Mouse (Mus musculus) cerebellum, adult 8-10 months (tissue): Measurements from ENCODE around the gene St6gal1.

Experiments
- DNase-seq: peaks from one replicate; pipeline ENCODE4 v3.0.0; 2022

The St6gal1 gene

GRCm38 (mm10) chr16:23254062-23254461, 29.5 kb downstream of the St6gal1 start:
- no peak for DNase-seq

GRCm38 (mm10) chr16:23256638-23257037, 32.1 kb downstream of the St6gal1 start:
- DNase-seq, result no peak

DNA sequence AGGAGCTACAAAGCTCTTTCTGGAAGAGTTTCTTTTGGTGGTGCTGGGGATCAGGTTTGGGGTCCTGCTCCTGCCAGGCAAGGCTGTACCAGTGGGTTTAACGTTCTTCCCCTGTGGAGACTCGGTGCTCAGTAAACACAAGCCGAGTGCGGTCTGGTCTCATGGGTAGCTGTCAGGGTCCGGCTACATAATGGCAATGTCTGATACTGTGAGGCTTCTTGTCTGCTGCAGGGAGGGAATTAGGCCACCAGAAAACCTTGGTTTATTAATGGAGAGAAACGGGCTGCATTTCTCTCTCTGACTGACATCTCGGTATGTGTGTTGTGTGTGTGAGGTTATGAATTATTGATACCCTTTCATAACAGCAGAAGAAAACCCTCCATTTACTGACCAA, 33.9 kb downstream of the St6gal1 start:
- no peak for DNase-seq

DNA sequence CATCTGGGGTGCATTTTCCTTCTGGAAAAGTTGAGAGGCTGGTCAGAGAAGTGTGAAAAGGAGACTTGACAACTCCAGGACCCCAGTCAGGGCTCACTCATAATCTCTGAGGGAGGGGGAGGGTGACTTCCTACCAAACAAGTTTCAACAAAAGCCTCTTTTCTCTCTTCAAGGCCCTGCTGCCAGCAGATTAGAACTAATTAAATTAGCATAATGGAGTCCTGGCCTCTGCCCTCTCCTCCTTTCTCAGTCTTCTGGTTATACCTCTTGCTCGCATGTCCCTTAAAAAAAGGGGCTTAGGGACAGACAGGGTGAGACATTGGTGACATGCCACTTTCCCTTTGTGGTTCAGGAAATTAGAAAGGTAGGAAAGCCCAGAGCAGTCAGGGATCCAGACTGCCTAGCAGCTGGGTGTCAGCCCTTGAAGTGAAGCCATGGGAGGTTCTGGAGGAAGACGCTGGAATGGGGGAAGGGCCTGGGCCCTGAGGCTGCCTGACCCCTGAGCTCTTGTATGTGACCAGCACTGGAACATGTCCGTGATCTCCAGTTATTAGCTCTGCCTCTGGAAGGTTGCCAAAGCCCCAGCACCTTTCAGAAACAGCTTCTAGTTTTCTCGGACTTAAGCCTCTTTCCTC, 34.4 kb downstream of the St6gal1 start:
- DNase-seq, result no peak

DNA sequence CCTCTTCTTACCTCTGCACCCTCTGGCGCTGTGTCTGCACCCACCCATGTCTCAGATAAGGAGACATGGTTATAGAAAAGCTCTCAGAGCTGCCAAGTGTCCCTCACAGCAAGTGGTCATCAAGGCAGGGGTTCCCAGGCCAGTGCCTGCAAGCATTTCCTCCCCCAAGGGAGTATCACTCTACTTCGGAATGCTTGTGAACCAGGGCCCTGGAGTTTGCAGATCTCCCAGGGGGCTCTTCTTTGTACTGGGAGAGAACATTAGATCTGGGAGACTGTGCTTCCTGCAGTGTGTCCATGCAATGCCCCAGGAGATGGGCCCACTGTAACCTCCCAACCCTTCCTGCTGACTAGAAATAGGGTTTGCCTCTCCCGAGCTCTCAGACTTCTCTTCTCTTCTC, 35.0 kb downstream of the St6gal1 start:
- no peak for DNase-seq

- no peak for DNase-seq
Measured at GRCm38 (mm10) chr16:23262131-23262768, 37.7 kb downstream of the St6gal1 start.

DNA sequence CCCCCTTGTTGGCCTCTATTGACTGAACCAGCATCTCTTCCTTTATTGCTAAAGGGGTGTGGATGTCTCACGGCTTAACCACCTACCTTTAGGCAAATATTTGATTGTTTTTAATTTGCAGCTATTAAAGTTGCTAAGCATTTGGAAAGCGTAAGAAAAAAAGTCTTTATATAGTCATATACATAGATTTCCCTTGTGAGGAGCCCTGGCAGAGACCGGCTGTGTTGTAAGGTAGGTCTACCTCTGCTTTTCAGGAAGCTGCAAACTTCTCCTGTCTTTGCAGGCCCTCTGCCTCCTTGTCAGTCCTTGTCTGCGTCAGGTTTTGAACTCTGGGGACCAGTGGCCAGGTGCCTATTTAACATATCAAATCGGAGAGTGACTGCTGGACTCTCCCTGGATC, 38.3 kb downstream of the St6gal1 start:
- DNase-seq, result no peak

- DNase-seq, result no peak
Measured at GRCm38 (mm10) chr16:23264999-23265398, 40.5 kb downstream of the St6gal1 start.

DNA sequence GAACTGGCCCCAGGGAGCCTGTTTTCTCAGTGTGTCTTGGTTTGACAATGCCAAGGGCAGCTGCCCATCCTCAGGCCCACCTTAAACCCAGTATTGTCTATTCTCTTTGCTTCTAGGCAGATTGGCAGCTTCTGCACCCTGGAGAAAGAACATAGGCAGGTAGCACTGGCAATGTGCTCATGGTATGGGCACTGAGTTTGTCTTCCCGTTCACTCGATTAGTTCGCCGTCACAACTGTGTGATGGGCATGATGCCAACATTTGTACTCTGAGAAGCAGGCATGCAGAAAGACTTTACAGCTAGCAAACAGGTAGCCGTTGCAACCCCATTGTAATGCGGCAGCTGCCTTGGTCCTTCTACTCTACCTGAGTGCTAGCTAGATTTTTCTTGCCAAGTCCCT, 40.9 kb downstream of the St6gal1 start:
- no peak for DNase-seq

GRCm38 (mm10) chr16:23266293-23266692, 41.8 kb downstream of the St6gal1 start:
- DNase-seq, result no peak

DNA sequence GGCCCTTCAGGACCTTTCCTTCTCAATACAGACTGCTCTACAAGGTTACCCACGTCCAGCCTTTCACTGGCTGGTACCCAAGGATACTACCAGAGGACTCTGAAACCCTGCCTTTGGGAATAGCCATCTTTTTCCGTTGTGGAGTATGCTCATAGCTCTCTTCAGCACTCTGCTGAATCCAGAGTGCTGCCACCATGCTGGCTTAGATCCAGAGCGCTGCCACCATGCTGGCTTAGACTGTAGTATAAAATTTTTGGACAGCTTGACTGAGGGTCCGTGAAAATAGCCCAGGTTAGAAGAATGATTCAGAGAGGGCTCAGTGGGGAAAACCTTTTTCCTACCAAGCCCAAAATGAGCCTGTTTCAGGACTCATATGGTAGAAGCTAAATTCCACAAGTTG, 42.4 kb downstream of the St6gal1 start:
- DNase-seq, result no peak

DNA sequence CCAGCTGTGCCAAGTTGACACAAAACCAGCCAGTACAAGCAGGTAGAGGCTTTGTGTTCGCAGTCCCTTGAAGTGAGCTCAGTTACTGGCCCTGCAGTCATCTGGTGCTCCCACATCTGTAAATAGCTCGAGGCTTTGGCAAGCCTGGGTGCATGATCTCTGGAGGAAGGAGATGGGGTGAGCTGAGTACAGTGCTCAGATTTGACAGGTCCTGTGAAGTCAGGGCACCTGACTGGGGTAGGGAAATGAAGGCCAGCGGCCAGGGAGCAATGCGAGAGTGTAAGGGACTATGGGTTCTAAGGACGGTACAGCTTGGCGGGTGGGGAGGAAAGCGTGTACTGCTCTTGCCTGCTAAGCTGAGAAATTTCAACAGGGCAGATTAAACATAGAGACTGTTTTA, 43.7 kb downstream of the St6gal1 start:
- DNase-seq, result no peak

DNA sequence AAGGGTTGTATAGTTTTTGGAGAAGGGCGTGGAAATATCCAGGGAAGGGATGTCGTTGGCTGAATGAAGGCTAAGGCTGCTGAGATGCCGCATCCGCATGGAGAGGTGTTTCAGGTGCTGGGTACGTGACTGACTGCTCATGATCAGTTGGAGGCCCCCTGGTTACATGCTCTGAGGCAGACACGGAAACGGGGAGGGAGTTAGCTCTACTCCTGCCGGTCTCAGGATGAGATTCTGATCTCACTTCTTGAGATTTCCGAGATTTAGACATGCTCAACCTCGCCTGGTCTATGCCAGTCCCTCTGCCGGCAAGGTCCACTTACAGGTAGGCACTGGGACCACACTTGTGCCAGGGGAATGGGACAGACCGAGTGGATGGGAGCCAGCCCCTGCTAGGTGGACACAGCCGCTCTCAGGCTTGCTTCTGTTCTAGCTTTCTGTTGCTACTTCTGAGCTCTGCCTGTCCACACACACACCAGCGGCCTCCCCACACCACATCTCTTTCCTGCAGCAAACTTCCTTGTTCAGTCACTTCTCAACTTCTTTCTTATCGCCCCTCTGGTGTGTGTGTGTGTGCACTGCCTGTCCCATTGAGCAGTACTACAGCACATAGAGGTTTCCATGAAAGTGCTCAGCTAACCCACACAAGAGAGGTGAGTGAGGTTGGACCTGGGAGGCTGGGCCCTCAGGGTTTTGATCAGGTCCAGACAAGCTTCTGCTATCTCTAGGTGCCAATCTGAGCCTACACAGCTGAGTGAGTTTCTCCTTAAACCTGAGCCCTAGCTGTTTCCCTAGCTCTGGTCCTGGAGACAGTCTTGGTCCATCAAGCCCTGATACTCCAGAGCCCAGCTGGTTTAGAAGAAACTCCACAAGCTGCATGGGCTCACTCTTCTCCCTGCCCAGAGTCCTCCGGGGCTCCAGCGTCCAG, 44.8 kb downstream of the St6gal1 start:
- DNase-seq, result no peak

GRCm38 (mm10) chr16:23269984-23270912, 45.7 kb downstream of the St6gal1 start:
- DNase-seq, result no peak

GRCm38 (mm10) chr16:23270913-23271253, 46.3 kb downstream of the St6gal1 start:
- DNase-seq, result no peak

DNA sequence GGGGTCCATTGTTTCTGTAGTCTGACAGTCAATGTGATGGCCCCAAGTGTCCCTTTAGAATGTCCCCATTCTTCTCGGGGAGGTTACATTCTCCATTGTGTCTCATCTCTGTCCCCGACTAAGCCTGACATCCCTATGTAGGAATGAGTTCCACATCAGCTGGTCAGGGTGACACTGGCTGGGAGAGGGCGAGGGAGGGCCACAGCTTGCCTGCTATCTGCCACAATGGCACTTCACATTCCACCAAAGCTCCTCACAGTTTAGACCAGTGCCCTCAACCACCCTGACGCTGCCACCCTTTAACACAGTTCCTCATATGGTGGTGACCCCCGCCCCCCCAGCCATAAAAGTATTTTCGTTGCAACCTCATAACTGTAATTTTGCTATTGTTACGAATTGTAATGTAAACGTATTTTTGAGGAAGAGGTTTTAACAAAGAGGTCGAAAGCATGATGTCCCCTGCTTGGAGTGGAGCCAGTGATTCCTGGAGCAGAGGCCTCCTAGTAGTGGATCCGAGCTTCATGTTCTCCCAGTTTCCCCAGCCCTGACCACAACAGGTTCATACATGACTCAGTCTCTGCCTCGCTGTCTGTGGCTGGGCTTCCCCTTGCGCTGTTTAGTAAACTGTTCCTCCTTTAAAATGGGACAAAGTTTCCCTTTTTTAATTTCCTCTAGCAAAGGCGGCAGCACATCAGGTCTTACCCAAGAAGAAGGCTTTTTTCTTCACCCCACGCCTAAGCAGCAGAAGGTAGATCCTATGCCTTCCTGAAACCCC, 47.4 kb downstream of the St6gal1 start:
- no peak for DNase-seq

DNA sequence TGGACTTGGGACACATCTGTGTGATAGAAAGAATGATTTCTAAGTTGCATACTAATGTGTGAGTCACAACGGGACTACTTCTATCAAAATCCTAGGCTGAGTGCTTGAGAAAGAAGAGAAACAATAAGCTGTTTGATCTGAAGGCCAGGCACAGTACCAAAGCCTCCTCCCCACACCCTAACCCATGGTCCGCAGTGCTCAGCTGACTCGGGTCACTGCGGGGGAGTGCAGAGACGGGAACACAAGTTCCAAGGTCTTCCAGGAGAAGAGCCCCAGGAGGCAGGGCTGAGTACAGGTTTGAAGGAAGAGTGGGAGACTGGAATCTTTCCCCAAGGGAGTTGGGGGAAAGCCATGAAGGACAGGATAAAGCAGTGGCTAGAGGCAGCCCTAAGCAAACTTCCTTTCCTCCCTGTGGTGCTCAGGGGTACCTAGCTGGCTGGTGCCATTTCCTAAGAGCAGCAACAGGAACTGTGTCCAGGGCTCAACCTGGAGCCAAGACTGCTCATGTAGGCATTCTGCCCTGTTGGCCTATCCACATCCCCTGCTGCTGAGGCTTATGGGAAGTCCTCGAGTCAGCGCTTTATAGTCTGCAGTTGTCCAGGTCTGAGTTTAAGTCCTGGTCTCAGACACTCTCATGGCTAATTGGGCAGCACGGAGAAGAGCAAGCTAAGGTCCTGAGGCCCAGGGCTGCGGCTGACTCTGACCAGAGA, 48.1 kb downstream of the St6gal1 start:
- DNase-seq, result no peak

GRCm38 (mm10) chr16:23274005-23274404, 49.5 kb downstream of the St6gal1 start:
- DNase-seq, result no peak

DNA sequence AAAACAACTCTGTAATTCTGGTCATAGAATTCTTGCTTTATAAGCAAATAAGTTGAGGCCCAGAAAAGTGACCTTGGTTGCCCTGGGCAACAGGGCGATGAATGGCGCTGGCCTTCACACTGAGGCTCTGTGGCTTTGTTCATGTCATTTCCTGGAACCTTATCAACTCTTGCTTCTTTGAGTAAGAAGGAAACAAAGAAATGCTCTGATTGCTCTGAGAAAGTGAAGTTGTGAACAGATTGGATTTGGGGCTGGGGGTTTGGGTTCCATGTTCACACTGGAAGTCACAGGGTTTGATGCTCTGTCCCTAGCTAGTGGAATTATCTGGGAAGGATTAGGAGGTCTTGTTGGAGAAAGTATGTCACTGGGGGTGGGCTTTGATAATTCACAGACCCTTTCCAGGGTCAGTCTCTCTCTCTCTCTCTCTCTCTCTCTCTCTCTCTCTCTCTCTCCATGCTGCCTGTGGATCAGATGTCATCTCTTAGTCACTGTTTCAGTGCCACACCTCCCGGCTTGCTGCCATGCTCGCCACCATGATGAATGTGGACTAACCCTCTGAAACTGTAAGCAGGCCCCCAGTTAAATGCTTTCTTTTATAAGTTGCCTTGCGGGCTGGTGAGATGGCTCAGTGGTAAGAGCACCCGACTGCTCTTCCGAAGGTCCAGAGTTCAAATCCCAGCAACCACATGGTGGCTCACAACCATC, 50.2 kb downstream of the St6gal1 start:
- DNase-seq, result no peak

DNA sequence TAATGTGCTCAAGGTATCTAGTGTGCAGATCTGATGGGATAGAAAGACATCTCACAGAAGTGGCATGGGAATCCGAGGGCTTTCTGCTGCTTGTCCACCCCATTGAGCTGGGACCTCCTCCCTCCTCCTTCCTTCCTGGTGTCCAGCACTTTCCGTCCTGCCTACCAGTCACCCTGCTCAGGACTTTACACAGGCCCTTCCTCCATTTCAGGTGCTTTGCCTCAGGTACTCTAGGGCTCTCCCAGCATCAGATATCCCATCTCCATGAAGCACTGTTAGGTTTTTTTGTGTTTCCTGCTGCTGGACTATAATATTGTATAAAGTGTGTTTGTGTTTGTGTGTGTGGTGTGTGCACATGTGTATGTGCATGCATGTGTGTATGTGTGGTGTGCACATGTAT, 51.1 kb downstream of the St6gal1 start:
- DNase-seq, result no peak
